In the genomic region with DNA sequence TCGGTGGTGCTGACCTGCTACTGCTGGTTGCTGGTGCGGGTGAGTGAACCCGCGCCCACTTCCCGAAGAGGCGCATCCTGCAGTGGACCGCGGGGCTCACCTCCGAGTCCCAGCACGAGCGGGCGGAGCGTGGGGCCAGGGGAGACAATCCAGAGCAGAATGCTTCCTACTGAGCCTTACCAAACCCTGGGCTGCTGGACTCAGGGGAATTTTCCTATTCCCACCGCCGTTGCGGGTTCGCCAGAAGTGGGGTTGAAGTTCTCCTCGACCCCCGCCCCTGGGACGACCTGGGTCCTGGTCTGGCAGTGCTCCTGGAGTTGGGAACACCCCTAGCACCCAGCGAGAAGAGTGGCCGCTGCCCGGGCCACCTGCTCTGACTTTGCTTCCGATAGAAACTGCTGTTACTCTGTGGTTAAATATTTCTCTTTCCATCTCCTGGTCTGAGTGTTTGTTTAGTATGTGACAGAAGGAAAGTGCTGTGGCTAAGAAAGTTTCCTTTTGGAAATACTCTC, we compare ENCODE assay signal across 8 mouse cellular contexts. TPM values are rescaled to one million over a fixed set of nuclear protein-coding genes. Genes with fewer than 3 reads are reported as not detected.
DNase-seq lines count a peak whose midpoint lies in the region; ATAC-seq and TF ChIP-seq lines count a peak whose summit lies in the region.

No protein-coding gene starts in this region.

- no peaks in the 10 kb centered on the region for H3K9me3 ChIP-seq in embryonic facial prominence, embryonic 14.5 days (ENCODE audit: control insufficient read depth, low read length)
- no peaks in the 10 kb centered on the region for H3K9me3 ChIP-seq in limb, embryonic 10.5 days (replicated peaks)
- H3K9me3 ChIP-seq in neural tube, embryonic 14.5 days (ENCODE audit: control insufficient read depth, low read length), result no peaks in the 10 kb centered on the region

- H3K4me1 ChIP-seq in embryonic facial prominence, embryonic 14.5 days (ENCODE audit: control insufficient read depth, insufficient read depth, low read length), result no peaks in the 10 kb centered on the region
- peaks cover 11% of the 10 kb centered on the region; the same call in 1 of the 2 replicates for H3K4me1 ChIP-seq in limb, embryonic 10.5 days
- no peaks in the 10 kb centered on the region for H3K4me1 ChIP-seq in neural tube, embryonic 14.5 days (ENCODE audit: control insufficient read depth, insufficient read depth, low read length)

- peak overlapping the region; percentile 62 for H3K4me3 ChIP-seq in layer of hippocampus, adult 2 months
- peak overlapping the region; percentile 48 for H3K4me3 ChIP-seq in embryonic facial prominence, embryonic 14.5 days (ENCODE audit: low read depth, low read length)
- H3K4me3 ChIP-seq in limb, embryonic 10.5 days, result peak overlapping the region; percentile 66
- H3K4me3 ChIP-seq in neural tube, embryonic 14.5 days (ENCODE audit: low read depth, low read length), result peak overlapping the region; percentile 51

- no peak overlapping the region for H3K27ac ChIP-seq in layer of hippocampus, adult 2 months
- H3K27ac ChIP-seq in embryonic facial prominence, embryonic 14.5 days (replicated peaks; ENCODE audit: low read depth, low read length), result no peak overlapping the region
- H3K27ac ChIP-seq in limb, embryonic 10.5 days, result peak overlapping the region; percentile 82
- H3K27ac ChIP-seq in neural tube, embryonic 14.5 days (ENCODE audit: low read depth, low read length), result no peak overlapping the region

- peak; percentile 67; the same call in 1 of the 2 replicates for ATAC-seq in embryonic facial prominence, embryonic 14.5 days (ENCODE audit: low read depth)
- ATAC-seq in neural tube, embryonic 14.5 days (ENCODE audit: low read depth), result no peak; the same call in 1 of the 2 replicates

- H3K4me2 ChIP-seq in embryonic facial prominence, embryonic 14.5 days (ENCODE audit: low read depth, low read length), result peak overlapping the region; percentile 92
- peak overlapping the region; percentile 94 for H3K4me2 ChIP-seq in neural tube, embryonic 14.5 days (ENCODE audit: low read depth, low read length)

- TF ChIP-seq CTCF in layer of hippocampus, adult 2 months (conservative IDR thresholded peaks at IDR 0.05), result no peak

- peaks cover 34% of the 10 kb centered on the region for H3K27me3 ChIP-seq in embryonic facial prominence, embryonic 14.5 days (replicated peaks; ENCODE audit: control insufficient read depth, insufficient read depth, low read length)
- H3K27me3 ChIP-seq in limb, embryonic 10.5 days (ENCODE audit: low read depth, poor library complexity, severe bottlenecking), result peaks cover 38% of the 10 kb centered on the region
- 0 out of 2 replicates have a peak, but pooled peaks cover 3% of the 10 kb centered on the region for H3K27me3 ChIP-seq in neural tube, embryonic 14.5 days (ENCODE audit: control insufficient read depth, insufficient read depth, low read length)

- DNase-seq in layer of hippocampus, adult 2 months (ENCODE audit: low spot score in 2 of 2), result no peak
- DNase-seq in layer of hippocampus, postnatal 36 days, result no peak
- no peak for DNase-seq in embryonic facial prominence, embryonic 14.5 days (ENCODE audit: low spot score)
- no peak for DNase-seq in limb, embryonic 10.5 days (ENCODE audit: low spot score)
- DNase-seq in spleen, postnatal 10 days (ENCODE audit: low spot score in 2 of 2), result no peak
- DNase-seq in layer of hippocampus, adult 11-12 months (ENCODE audit: low spot score), result no peak
- DNase-seq in frontal cortex, postnatal 14 days (ENCODE audit: low spot score in 2 of 2), result no peak

- 0% methylated on average over 15 of the region's 24 CpGs for WGBS in embryonic facial prominence, embryonic 14.5 days
- WGBS in limb, embryonic 10.5 days, result 1% methylated on average over 24 of the region's 24 CpGs
- WGBS in neural tube, embryonic 14.5 days, result under 1% methylated on average over 24 of the region's 24 CpGs

- peak overlapping the region; percentile 63 for H3K9ac ChIP-seq in embryonic facial prominence, embryonic 14.5 days (ENCODE audit: low read depth, low read length)
- H3K9ac ChIP-seq in neural tube, embryonic 14.5 days (replicated peaks; ENCODE audit: low read depth, low read length), result peak overlapping the region; percentile 65

- H3K36me3 ChIP-seq in embryonic facial prominence, embryonic 14.5 days (ENCODE audit: control insufficient read depth, insufficient read depth, low read length), result no peaks in the 10 kb centered on the region
- H3K36me3 ChIP-seq in limb, embryonic 10.5 days, result no peaks in the 10 kb centered on the region
- H3K36me3 ChIP-seq in neural tube, embryonic 14.5 days (ENCODE audit: control insufficient read depth, insufficient read depth, low read length), result no peaks in the 10 kb centered on the region

RNA-seq across cellular contexts. Expression of gene Vipr2, which starts 0.4 kb away (rescaled TPM):
- 1 to 10 TPM in 1 of 2 experiments, under 1 TPM in 1; 0.76 to 1.3 TPM for total RNA-seq in layer of hippocampus, adult 2 months (2021)
- total RNA-seq in layer of hippocampus, postnatal 36 days (2021), result 1 to 10 TPM in 1 of 2 experiments, under 1 TPM in 1; 0.50 to 1.6 TPM
- 3.6 and 3.8 TPM in 2 replicates for polyA plus RNA-seq in embryonic facial prominence, embryonic 14.5 days (2014; fragmentation: Nextera tagmentation; extraction: Ambion mirVana)
- polyA plus RNA-seq in limb, embryonic 10.5 days (2016; fragmentation: Nextera tagmentation; extraction: Ambion mirVana), result 0.82 and 1.8 TPM in 2 replicates
- 0.55 and 0.84 TPM in 2 replicates for polyA plus RNA-seq in neural tube, embryonic 14.5 days (2014; fragmentation: Nextera tagmentation; extraction: Ambion mirVana)

RNA-seq across cellular contexts. Expression of gene Zfp386, which starts 30.4 kb away (rescaled TPM):
- 10 to 100 TPM; 38.0 to 38.3 TPM for total RNA-seq in layer of hippocampus, adult 2 months (2021)
- total RNA-seq in layer of hippocampus, postnatal 36 days (2021), result 10 to 100 TPM; 32.9 to 33.3 TPM
- polyA plus RNA-seq in embryonic facial prominence, embryonic 14.5 days (2014; fragmentation: Nextera tagmentation; extraction: Ambion mirVana), result 41.7 and 51.2 TPM in 2 replicates
- 51.6 and 59.9 TPM in 2 replicates for polyA plus RNA-seq in limb, embryonic 10.5 days (2016; fragmentation: Nextera tagmentation; extraction: Ambion mirVana)
- 57.0 and 58.4 TPM in 2 replicates for polyA plus RNA-seq in neural tube, embryonic 14.5 days (2014; fragmentation: Nextera tagmentation; extraction: Ambion mirVana)
